Mouse (Mus musculus) midbrain, embryonic 14.5 days (tissue): ENCODE measurements at regions not wholly inside any gene's neighbourhood (a gene's known extent, or its start where the extent isn't known, plus 50 kb on each side); places are given as distances from the start of the nearest gene placed in this dataset.

Source experiments
- ATAC-seq: fragments of 200-750 bp; cut with Nextera tagmentation; 2 replicates; pipeline ENCODE4 v1.8.0; 2017; ENCODE audit warnings: moderate number of reproducible peaks, moderate library complexity; ENCODE audit not compliant: low FRiP score, low TSS enrichment
- DNase-seq: peaks from one replicate; pipeline ENCODE4 v3.0.0-alpha.2; 2015
- H3K27ac ChIP-seq: fragments of 300-500 bp; sonication (generic); replicated peaks from 2 replicates; pipeline ENCODE4 v1.5.1; 2014; ENCODE audit warnings: mild to moderate bottlenecking, low read depth, low read length, moderate library complexity
- H3K27me3 ChIP-seq: fragments of 300-500 bp; sonication (generic); 2 replicates; pipeline ENCODE4 v1.6.1; 2014; ENCODE audit warnings: low read length, control low read depth, mixed read lengths; ENCODE audit not compliant: control insufficient read depth, insufficient read depth
- H3K36me3 ChIP-seq: fragments of 300-500 bp; sonication (generic); 2 replicates; pipeline ENCODE4 v1.6.1; 2014; ENCODE audit warnings: low read length, control low read depth; ENCODE audit not compliant: control insufficient read depth, insufficient read depth
- H3K4me1 ChIP-seq: fragments of 300-500 bp; sonication (generic); 2 replicates; pipeline ENCODE4 v1.6.1; 2014; ENCODE audit warnings: mild to moderate bottlenecking, antibody characterized with exemption, low read length, control low read depth; ENCODE audit not compliant: control insufficient read depth, insufficient read depth
- H3K4me2 ChIP-seq: fragments of 300-500 bp; sonication (generic); 2 replicates; pipeline ENCODE4 v1.6.1; 2014; ENCODE audit warnings: mild to moderate bottlenecking, low read length, moderate library complexity
- H3K4me3 ChIP-seq: fragments of 300-500 bp; sonication (generic); replicated peaks from 2 replicates; pipeline ENCODE4 v1.5.1; 2014; ENCODE audit warnings: low read depth, low read length
- H3K9ac ChIP-seq: fragments of 300-500 bp; sonication (generic); replicated peaks from 2 replicates; pipeline ENCODE4 v1.6.1; 2014; ENCODE audit warnings: mild to moderate bottlenecking, low read length, moderate library complexity
- H3K9me3 ChIP-seq: fragments of 300-500 bp; sonication (generic); 2 replicates; pipeline ENCODE4 v1.6.1; 2016; ENCODE audit warnings: low read length, control low read depth, mixed read lengths; ENCODE audit not compliant: control insufficient read depth
- WGBS: fragments of 180-500 bp; shearing (Covaris S2); extraction: QIAGEN DNeasy Blood & Tissue Kit; methylation state at CpG from one replicate; pipeline ENCODE4 v1.1.7; 2014; 5-methylcytosine and 5-hydroxymethylcytosine counted together

DNA sequence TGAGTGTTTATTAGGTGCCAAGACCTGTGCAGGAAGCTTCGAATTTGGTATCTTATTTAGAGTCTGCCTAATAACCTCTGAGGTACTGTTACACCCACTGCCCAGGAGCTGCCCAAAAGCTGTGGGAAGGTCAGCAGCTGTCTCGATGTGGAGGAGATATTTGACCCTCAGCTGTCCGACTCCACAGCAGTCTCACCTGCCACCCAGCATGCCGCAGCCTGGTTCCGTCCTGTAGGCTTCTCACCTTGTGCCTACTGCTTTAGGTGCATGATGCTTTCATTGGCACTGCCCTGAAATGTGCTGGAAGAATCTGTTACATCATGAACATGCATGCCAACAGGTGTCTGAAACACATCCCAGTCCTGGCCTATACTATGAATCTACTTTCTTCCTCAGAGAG lies 444.9 kb upstream of the Gm765 start:
- Histone ChIP-seq H3K27ac (no peak overlapping the region), H3K36me3 (no peaks in the 10 kb centered on the region), H3K27me3 (no peaks in the 10 kb centered on the region), H3K9ac (no peak overlapping the region), H3K4me2 (no peak overlapping the region), H3K4me1 (no peaks in the 10 kb centered on the region), H3K4me3 (no peak overlapping the region), H3K9me3 (no peaks in the 10 kb centered on the region)
- WGBS, result 95% methylated on average over 5 of the region's 5 CpGs
- DNase-seq (no peak), ATAC-seq (no peak)

DNA sequence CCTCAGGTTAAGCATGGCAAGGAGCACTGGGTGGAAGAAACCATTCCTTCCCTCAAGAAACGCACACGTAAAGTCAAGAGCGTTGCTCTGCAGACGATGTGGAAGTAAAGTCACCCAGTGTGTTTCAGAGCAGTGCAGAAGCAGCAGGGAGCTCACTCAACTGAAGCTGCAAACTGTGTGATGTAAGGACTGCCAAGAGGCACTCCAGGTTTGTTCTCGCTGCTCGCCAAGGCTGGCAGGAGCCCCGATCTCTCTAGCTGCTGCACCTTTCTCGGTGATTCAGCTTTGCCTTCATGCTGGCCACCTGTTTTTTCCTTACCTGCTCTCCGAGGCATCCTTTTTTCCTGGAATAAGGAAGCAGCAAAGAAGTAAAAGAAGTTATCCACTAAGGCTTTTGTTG lies 439.5 kb upstream of the Gm765 start:
- Histone ChIP-seq H3K27ac (no peak overlapping the region), H3K4me3 (no peak overlapping the region), H3K36me3 (no peaks in the 10 kb centered on the region), H3K27me3 (no peaks in the 10 kb centered on the region), H3K4me1 (no peaks in the 10 kb centered on the region), H3K9me3 (no peaks in the 10 kb centered on the region), H3K9ac (no peak overlapping the region), H3K4me2 (no peak overlapping the region)
- 89% methylated on average over 9 of the region's 9 CpGs for WGBS
- ATAC-seq (no peak), DNase-seq (no peak)

DNA sequence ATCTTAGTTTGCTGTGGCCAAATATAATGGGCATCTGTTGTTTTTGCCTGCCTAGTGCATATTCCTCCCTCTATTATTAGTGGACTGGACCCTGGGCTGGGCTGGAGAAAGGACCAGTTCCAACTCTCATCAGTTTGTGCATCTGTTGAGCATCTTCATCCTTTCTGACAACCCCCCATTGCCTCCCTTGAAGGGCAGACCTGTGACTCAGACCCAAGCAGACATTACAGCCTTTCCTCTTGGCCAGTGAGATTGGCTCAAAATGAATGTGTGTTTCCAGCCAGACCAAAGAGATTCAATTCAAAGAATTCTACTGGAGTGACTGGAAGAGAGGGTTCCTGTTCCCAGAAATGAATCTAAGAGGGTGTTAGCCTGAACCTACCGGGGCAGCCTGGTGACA lies 433.2 kb upstream of the Gm765 start:
- Histone ChIP-seq H3K9me3 (no peaks in the 10 kb centered on the region), H3K4me3 (no peak overlapping the region), H3K4me2 (no peak overlapping the region), H3K27ac (no peak overlapping the region), H3K36me3 (no peaks in the 10 kb centered on the region), H3K9ac (no peak overlapping the region), H3K27me3 (no peaks in the 10 kb centered on the region), H3K4me1 (no peaks in the 10 kb centered on the region)
- DNase-seq (no peak), ATAC-seq (no peak)
- 90% methylated on average over 1 of the region's 1 CpGs for WGBS

DNA sequence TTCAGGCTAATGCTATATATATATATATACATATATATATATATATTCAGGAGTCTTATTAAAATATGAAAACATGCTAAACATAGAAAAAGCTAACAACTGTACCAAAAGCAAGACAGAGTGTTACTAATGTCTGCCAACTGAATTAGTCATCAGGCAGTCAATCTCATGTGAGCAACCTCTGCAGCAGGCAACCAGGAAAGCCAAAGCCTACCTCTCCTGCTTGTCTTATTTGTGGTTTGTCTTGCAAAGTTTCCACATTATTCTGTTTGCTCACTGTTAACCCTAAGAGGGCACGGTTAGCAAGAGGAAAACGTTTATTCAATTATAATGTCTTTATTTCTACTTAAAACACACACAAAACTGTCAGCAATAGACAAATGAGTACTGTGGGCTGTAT lies 427.4 kb upstream of the Gm765 start:
- H3K9me3 ChIP-seq, result no peaks in the 10 kb centered on the region
- H3K27ac ChIP-seq, result no peak overlapping the region
- H3K9ac ChIP-seq, result no peak overlapping the region
- H3K4me3 ChIP-seq, result no peak overlapping the region
- no peak overlapping the region for H3K4me2 ChIP-seq
- 78% methylated on average over 2 of the region's 2 CpGs for WGBS
- H3K36me3 ChIP-seq, result no peaks in the 10 kb centered on the region
- ATAC-seq (no peak), DNase-seq (no peak)
- H3K4me1 ChIP-seq, result peaks cover 16% of the 10 kb centered on the region
- no peaks in the 10 kb centered on the region for H3K27me3 ChIP-seq

DNA sequence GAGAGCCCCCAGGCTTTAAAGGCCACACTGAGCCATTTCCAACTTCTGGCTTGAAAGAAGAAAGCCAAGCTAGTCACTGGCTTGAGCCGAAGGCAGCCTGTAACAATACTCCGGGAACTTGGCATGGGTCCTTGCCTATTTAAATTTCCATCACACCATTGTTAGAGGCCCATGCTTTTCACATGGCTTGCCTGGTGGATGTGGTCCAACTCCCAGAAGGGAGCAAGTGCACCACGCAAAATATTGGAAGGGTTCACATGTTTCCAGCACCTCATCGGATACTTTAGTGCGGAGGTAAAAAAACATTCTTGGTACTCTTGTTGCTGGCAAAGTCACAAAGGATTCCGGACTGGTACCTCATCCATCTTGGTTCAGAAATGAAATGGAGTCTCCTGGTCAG lies 426.8 kb upstream of the Gm765 start:
- Histone ChIP-seq H3K9me3 (no peaks in the 10 kb centered on the region), H3K4me1 (peaks cover 16% of the 10 kb centered on the region), H3K36me3 (no peaks in the 10 kb centered on the region), H3K4me2 (no peak overlapping the region), H3K9ac (no peak overlapping the region), H3K27ac (no peak overlapping the region), H3K27me3 (no peaks in the 10 kb centered on the region), H3K4me3 (no peak overlapping the region)
- no peak for ATAC-seq
- DNase-seq, result peak; percentile 50
- WGBS, result 70% methylated on average over 6 of the region's 6 CpGs

DNA sequence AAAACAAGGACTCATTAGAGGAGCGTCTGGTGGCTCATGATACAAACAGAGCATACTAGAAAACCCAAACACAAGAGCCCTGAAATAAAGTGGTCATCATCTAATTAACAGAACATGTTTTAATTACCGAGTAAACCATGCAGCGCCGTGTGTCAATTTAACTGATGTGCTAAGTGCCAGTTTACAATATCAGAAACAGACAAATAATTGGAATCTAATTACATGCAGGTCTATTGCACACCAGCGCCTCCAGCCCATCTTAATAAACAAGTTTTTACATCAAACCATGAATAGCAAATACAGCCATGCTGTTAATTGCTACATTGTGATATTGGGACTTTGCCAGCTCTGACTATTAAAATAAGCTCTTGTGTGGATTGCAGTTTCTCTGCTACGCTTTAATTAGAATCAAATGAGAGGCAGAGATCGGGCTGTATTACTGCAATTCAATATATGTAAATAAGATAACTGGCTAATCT lies 425.3 kb upstream of the Gm765 start:
- ATAC-seq (peak; percentile 78), DNase-seq (peak; percentile 84)
- Histone ChIP-seq H3K4me1 (peaks cover 16% of the 10 kb centered on the region), H3K9me3 (no peaks in the 10 kb centered on the region), H3K4me3 (no peak overlapping the region), H3K36me3 (no peaks in the 10 kb centered on the region), H3K27ac (no peak overlapping the region), H3K9ac (no peak overlapping the region), H3K4me2 (no peak overlapping the region), H3K27me3 (no peaks in the 10 kb centered on the region)
- WGBS, result 44% methylated on average over 7 of the region's 7 CpGs

DNA sequence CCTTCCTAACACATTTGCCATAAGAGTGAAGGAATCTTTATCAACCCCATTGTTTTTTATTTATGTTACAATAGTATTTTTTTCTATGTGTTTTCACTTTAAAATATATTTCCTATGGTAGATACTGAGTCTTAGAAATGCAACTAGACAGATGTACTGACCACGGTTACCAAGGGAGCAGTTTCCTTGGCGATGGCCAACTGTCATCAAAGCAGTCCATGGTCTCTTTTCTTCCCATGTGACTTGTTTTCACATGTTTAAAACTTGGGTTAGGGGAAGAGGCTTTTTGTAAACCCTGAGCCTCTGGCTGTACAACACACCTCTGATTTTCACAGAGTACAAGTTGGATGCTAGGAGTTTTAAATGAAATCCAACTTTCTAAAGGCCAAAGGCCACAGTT lies 411.9 kb upstream of the Gm765 start:
- Histone ChIP-seq H3K36me3 (no peaks in the 10 kb centered on the region), H3K9me3 (no peaks in the 10 kb centered on the region), H3K4me3 (no peak overlapping the region), H3K4me2 (no peak overlapping the region), H3K9ac (no peak overlapping the region), H3K4me1 (no peaks in the 10 kb centered on the region), H3K27ac (no peak overlapping the region), H3K27me3 (no peaks in the 10 kb centered on the region)
- 80% methylated on average over 2 of the region's 2 CpGs for WGBS
- no peak for DNase-seq
- ATAC-seq, result no peak

DNA sequence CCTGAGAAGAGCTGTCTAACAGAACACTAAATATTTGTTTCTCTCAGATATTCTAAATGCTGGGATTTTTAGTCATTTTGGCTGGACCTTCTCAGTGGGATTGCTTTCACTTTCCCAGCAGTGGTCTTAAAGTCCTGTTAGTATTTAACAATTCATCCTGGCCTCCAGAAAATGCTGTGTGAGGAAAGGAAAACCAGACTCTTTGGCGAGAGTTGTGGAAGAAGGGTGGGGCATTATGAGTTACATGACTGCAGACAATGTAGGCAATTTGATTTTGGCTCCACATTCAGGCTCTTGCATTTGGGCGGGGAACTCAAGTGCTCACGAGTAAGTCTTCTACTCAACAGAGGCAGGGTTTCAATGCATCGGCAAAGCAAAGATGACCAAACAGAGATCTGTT lies 406.1 kb upstream of the Gm765 start:
- no peaks in the 10 kb centered on the region for H3K27me3 ChIP-seq
- H3K27ac ChIP-seq, result no peak overlapping the region
- DNase-seq, result no peak
- H3K9ac ChIP-seq, result no peak overlapping the region
- no peak for ATAC-seq
- 87% methylated on average over 4 of the region's 4 CpGs for WGBS
- no peaks in the 10 kb centered on the region for H3K9me3 ChIP-seq
- no peak overlapping the region for H3K4me3 ChIP-seq
- no peaks in the 10 kb centered on the region for H3K4me1 ChIP-seq
- no peaks in the 10 kb centered on the region for H3K36me3 ChIP-seq
- H3K4me2 ChIP-seq, result no peak overlapping the region

DNA sequence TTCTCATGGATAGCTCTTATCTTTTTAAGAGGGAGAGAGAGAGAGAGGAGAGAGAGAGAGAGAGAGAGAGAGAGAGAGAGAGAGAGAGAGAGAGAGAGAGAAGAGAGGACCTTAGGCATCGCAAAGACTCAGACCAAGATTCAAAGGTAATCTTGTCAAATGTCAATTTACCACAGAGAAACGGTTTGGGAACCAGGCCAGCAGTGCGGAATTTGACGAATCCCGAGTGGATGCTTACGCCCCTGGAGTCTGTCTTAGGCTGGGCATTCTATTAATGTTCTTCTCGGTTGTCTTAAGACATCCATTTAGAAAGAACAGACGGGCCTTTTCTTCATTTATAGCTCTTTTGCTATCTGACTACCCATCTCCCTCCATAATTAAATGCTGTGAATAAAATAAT lies 404.4 kb upstream of the Gm765 start:
- DNase-seq (peak; percentile 32), ATAC-seq (no peak)
- 63% methylated on average over 8 of the region's 8 CpGs for WGBS
- H3K27me3 ChIP-seq, result no peaks in the 10 kb centered on the region
- no peaks in the 10 kb centered on the region for H3K9me3 ChIP-seq
- no peak overlapping the region for H3K4me2 ChIP-seq
- H3K9ac ChIP-seq, result no peak overlapping the region
- no peak overlapping the region for H3K4me3 ChIP-seq
- no peaks in the 10 kb centered on the region for H3K36me3 ChIP-seq
- no peak overlapping the region for H3K27ac ChIP-seq
- H3K4me1 ChIP-seq, result no peaks in the 10 kb centered on the region
